Mouse (Mus musculus): Measurements from ENCODE around the gene Stx1a. TPM values are rescaled to one million over a fixed set of nuclear protein-coding genes. Genes with fewer than 3 reads are reported as not detected.
"Not testable (repeated sequence)": the region's sequence is repeated elsewhere in the genome, so short reads cannot be mapped to it uniquely, and the experiment has no call there.

Gene Stx1a
- polyA plus RNA-seq, 1 experiment from 2014 or later = 12.5 TPM

DNA sequence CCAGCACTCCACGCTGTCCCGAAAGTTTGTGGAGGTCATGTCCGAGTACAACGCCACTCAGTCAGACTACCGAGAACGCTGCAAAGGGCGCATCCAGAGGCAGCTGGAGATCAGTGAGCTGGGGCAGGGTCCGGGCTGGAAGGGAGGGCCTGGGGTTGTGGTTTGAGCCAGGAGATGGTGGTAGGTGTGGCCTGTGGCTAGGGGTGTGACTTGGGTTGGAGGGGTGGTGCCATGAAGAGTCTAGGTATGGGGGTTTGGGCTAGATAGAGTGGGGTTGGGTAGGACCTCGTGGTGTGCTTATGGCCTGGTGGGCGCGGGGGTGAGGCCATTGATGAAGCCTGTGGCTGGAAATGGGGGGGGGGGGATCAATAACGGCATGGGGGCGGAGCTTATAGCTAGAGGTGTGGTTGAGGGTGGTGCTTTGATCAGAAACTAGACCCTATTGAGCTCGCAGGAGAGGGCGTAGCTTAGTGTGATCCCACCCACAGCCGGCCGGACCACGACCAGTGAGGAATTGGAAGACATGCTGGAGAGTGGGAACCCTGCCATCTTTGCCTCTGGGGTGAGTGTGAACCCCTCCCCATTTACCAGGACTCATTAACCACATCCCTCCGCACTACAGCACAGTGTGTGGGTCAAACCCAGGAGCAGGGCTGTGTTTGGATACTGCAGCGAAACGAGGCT lies 19.0 kb downstream of the Stx1a start:
- H3K27me3 ChIP-seq (ENCODE audit: control insufficient read depth, insufficient read depth, low read length) = no peaks in the 10 kb centered on the region
- H3K36me3 ChIP-seq (ENCODE audit: control insufficient read depth, insufficient read depth, low read length) = peaks cover 8% of the 10 kb centered on the region; the same call in 1 of the 2 replicates
- WGBS = 44% methylated on average over 21 of the region's 21 CpGs
- H3K27ac ChIP-seq (ENCODE audit: low read length) = no peak overlapping the region
- ATAC-seq (ENCODE audit: insufficient read depth, low FRiP score) = peak; percentile 21; the same call in 1 of the 2 replicates
- H3K4me1 ChIP-seq (ENCODE audit: control insufficient read depth, insufficient read depth, low read length) = no peaks in the 10 kb centered on the region
- H3K9ac ChIP-seq (ENCODE audit: low read length) = no peak overlapping the region
- no peaks in the 10 kb centered on the region for H3K9me3 ChIP-seq (replicated peaks; ENCODE audit: control insufficient read depth, low read length)
- 0 out of 2 replicates have a peak overlapping the region, but pooled peaks have one; percentile 6 for H3K4me2 ChIP-seq (ENCODE audit: low read depth, low read length)
- no peak overlapping the region for H3K4me3 ChIP-seq (replicated peaks; ENCODE audit: low read length)

DNA sequence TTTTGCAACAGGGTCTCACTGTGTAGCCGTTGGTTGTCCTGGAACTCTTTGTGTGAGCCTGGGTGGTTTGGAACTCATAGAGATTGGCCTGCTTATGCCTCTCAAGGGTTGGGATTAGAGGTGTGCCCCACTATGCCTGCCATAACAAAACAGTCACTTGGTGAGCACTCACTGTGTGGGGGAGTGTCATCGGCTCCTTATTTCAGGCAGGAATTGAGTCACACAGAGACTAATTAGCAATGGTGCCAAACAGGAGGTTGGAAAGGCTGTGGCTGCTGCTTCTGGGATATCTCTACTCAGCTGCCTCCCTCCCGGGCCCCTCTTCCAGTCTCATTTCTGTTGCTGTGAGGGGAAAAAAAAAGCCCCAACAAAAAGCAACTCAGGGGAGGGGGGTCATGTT lies 21.3 kb downstream of the Stx1a start:
- H3K4me2 ChIP-seq (ENCODE audit: low read depth, low read length) = no peak overlapping the region
- no peak overlapping the region for H3K4me3 ChIP-seq (replicated peaks; ENCODE audit: low read length)
- ATAC-seq (ENCODE audit: insufficient read depth, low FRiP score) = no peak
- H3K27me3 ChIP-seq (ENCODE audit: control insufficient read depth, insufficient read depth, low read length) = no peaks in the 10 kb centered on the region
- no peaks in the 10 kb centered on the region for H3K9me3 ChIP-seq (replicated peaks; ENCODE audit: control insufficient read depth, low read length)
- no peaks in the 10 kb centered on the region for H3K4me1 ChIP-seq (ENCODE audit: control insufficient read depth, insufficient read depth, low read length)
- H3K27ac ChIP-seq (ENCODE audit: low read length) = no peak overlapping the region
- no peak overlapping the region for H3K9ac ChIP-seq (ENCODE audit: low read length)
- WGBS = 92% methylated on average over 3 of the region's 3 CpGs
- peaks cover 6% of the 10 kb centered on the region; the same call in 1 of the 2 replicates for H3K36me3 ChIP-seq (ENCODE audit: control insufficient read depth, insufficient read depth, low read length)

DNA sequence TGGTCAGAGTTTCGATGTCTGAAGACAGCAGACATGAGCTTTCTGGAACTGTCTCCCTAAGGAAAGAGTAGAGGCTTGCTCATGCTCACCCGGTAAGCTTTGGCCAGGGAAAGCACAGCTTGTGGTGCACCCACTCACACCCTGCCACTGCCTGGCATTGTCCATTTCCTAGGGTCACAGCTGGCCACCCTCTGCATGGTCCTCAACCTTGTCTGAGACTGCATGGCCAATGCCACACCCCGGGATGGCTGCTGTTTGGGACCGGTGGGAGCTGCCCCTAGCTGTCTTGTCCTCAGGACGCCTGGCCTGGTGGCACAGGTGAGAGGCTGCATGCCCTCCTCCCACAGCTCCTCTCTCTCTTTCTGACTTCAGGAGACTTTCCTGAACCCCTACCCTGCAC lies 25.3 kb downstream of the Stx1a start:
- no peak for ATAC-seq (ENCODE audit: insufficient read depth, low FRiP score)
- no peak overlapping the region for H3K9ac ChIP-seq (ENCODE audit: low read length)

DNA sequence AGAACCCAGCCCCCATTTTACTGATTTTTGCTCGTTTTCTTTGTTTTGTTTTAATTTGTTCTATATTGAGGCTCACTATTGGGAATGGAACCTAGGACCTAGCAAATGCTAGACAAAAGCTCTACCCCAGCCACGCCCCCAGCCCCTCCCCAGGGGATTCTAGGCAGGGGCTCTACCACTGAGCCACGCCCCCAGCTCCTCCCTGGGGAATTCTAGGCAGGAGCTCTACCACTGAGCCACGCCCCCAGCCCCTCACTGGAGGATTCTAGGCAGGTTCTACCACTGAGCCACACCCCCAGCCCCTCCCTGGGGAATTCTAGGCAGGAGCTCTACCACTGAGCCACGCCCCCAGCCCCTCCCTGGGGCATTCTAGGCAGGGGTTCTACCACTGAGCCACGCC lies 26.0 kb downstream of the Stx1a start:
- H3K4me1 ChIP-seq (ENCODE audit: control insufficient read depth, insufficient read depth, low read length); H3K27ac ChIP-seq (ENCODE audit: low read length); H3K27me3 ChIP-seq (ENCODE audit: control insufficient read depth, insufficient read depth, low read length); H3K9ac ChIP-seq (ENCODE audit: low read length); H3K4me2 ChIP-seq (ENCODE audit: low read depth, low read length); H3K4me3 ChIP-seq (replicated peaks; ENCODE audit: low read length); H3K36me3 ChIP-seq (ENCODE audit: control insufficient read depth, insufficient read depth, low read length); H3K9me3 ChIP-seq (replicated peaks; ENCODE audit: control insufficient read depth, low read length); ATAC-seq (ENCODE audit: insufficient read depth, low FRiP score): not testable (repeated sequence)
- WGBS = 88% methylated on average over 6 of the region's 6 CpGs

More for the DNA sequence above, 25.3 kb downstream of the Stx1a start:
- Histone ChIP-seq H3K4me1 (ENCODE audit: control insufficient read depth, insufficient read depth, low read length) (no peaks in the 10 kb centered on the region), H3K27ac (ENCODE audit: low read length) (no peak overlapping the region), H3K27me3 (ENCODE audit: control insufficient read depth, insufficient read depth, low read length) (no peaks in the 10 kb centered on the region), H3K36me3 (ENCODE audit: control insufficient read depth, insufficient read depth, low read length) (peaks cover 6% of the 10 kb centered on the region; the same call in 1 of the 2 replicates), H3K4me2 (ENCODE audit: low read depth, low read length) (no peak overlapping the region), H3K9me3 (replicated peaks; ENCODE audit: control insufficient read depth, low read length) (no peaks in the 10 kb centered on the region), H3K4me3 (replicated peaks; ENCODE audit: low read length) (no peak overlapping the region)
- WGBS = 95% methylated on average over 5 of the region's 5 CpGs

DNA sequence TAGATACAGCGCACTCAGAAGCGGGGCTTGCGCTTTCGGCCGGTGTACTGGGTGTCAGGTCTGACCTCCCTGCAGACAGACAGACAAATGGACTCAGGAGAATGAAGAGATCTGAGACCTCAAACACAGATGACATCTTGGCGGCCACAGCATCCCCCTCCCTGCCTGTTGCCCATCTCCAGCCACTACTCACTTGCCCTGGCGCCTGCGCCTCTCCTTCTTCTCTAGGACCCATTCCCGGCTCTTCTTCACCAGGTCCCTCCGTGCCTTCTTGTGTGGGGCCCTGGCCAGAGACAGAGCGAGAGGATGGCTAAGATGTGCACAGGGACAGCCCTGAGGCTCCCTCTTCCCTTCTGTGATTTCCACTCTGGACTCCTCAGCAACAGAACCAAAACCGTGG lies 30.1 kb downstream of the Stx1a start:
- Histone ChIP-seq H3K4me2 (ENCODE audit: low read depth, low read length) (no peak overlapping the region), H3K27ac (ENCODE audit: low read length) (no peak overlapping the region), H3K27me3 (ENCODE audit: control insufficient read depth, insufficient read depth, low read length) (no peaks in the 10 kb centered on the region), H3K4me1 (ENCODE audit: control insufficient read depth, insufficient read depth, low read length) (no peaks in the 10 kb centered on the region), H3K9ac (ENCODE audit: low read length) (no peak overlapping the region), H3K4me3 (replicated peaks; ENCODE audit: low read length) (no peak overlapping the region), H3K36me3 (ENCODE audit: control insufficient read depth, insufficient read depth, low read length) (no peaks in the 10 kb centered on the region), H3K9me3 (replicated peaks; ENCODE audit: control insufficient read depth, low read length) (no peaks in the 10 kb centered on the region)
- no peak for ATAC-seq (ENCODE audit: insufficient read depth, low FRiP score)
- WGBS = 86% methylated on average over 12 of the region's 12 CpGs

DNA sequence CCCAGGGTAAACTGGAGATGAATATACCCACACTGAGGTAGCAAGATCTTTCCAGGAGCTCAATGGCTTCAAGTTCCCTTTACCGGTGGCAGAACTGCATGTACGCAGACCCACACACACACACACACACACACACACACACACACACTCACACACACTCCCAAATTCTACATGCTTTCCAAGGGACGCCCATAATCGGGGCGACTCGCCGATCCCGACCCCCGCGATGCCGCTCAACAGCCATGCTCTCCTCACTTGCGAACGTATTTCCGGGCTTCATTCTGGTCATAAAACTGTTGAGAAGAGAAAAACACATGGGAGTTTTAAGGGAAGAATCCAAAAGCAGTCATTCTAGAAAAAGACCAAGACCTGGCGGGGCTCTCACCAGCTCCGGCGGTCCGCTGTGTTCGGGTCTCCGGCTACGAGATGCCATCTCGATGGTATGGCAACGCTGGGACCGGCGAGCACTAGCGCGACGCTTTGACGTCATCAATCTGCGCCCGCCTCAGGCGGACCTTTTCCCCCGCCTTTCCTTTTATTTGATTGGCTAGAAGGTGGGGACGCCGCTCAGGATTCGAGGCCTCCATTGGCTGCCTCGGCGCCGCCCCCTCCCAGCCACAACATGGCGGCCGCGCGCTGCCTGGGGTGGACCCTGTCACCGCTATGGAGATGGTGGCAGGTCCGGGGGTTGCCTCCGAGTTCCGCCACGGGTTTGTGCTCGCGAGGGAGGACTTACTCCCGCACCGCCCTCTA lies 40.5 kb downstream of the Stx1a start, which contains the start of gene Dnajc30:
Gene Dnajc30, plus strand, starts transcription at position 574 of the 753 bp plus-strand sequence.
- Histone ChIP-seq H3K9ac (ENCODE audit: low read length) (peak within 1 kb of the TSS; percentile 90), H3K36me3 (ENCODE audit: control insufficient read depth, insufficient read depth, low read length) (peaks cover 13% of the 10 kb centered on the region), H3K4me1 (ENCODE audit: control insufficient read depth, insufficient read depth, low read length) (peaks cover 14% of the 10 kb centered on the region), H3K27ac (ENCODE audit: low read length) (peak within 1 kb of the TSS; percentile 66), H3K4me2 (ENCODE audit: low read depth, low read length) (peak within 1 kb of the TSS; percentile 85), H3K9me3 (replicated peaks; ENCODE audit: control insufficient read depth, low read length) (no peaks in the 10 kb centered on the region), H3K4me3 (replicated peaks; ENCODE audit: low read length) (peak within 1 kb of the TSS; percentile 97), H3K27me3 (ENCODE audit: control insufficient read depth, insufficient read depth, low read length) (no peaks in the 10 kb centered on the region)
- whole genome bisulfite sequencing = under 1% methylated on average over 52 of the region's 52 CpGs
- peak; percentile 97 for ATAC-seq (ENCODE audit: insufficient read depth, low FRiP score)

DNA sequence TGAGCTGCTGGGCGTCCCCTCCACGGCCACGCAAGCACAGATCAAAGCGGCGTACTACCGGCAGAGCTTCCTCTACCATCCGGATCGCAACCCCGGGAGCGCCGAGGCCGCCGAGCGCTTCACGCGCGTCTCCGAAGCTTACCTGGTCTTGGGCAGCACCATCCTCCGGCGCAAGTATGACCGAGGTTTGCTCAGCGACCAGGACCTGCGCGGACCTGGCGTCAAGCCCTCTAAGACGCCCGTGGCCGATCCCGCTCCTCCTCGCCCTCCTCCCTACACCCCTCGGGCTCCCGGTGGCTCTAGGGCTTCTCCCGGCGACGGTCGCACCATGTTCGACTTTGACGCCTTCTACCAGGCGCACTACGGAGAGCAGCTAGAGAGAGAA lies 41.1 kb downstream of the Stx1a start:
- peaks cover 13% of the 10 kb centered on the region; the same call in 1 of the 2 replicates for H3K36me3 ChIP-seq (ENCODE audit: control insufficient read depth, insufficient read depth, low read length)
- H3K4me2 ChIP-seq (ENCODE audit: low read depth, low read length) = peak overlapping the region; percentile 85
- under 1% methylated on average over 40 of the region's 40 CpGs for WGBS
- H3K27me3 ChIP-seq (ENCODE audit: control insufficient read depth, insufficient read depth, low read length) = no peaks in the 10 kb centered on the region
- H3K4me1 ChIP-seq (ENCODE audit: control insufficient read depth, insufficient read depth, low read length) = peaks cover 14% of the 10 kb centered on the region
- peak overlapping the region; percentile 66 for H3K27ac ChIP-seq (ENCODE audit: low read length)
- peak overlapping the region; percentile 90 for H3K9ac ChIP-seq (ENCODE audit: low read length)
- ATAC-seq (ENCODE audit: insufficient read depth, low FRiP score) = peak; percentile 48
- no peaks in the 10 kb centered on the region for H3K9me3 ChIP-seq (replicated peaks; ENCODE audit: control insufficient read depth, low read length)
- H3K4me3 ChIP-seq (replicated peaks; ENCODE audit: low read length) = peak overlapping the region; percentile 97

DNA sequence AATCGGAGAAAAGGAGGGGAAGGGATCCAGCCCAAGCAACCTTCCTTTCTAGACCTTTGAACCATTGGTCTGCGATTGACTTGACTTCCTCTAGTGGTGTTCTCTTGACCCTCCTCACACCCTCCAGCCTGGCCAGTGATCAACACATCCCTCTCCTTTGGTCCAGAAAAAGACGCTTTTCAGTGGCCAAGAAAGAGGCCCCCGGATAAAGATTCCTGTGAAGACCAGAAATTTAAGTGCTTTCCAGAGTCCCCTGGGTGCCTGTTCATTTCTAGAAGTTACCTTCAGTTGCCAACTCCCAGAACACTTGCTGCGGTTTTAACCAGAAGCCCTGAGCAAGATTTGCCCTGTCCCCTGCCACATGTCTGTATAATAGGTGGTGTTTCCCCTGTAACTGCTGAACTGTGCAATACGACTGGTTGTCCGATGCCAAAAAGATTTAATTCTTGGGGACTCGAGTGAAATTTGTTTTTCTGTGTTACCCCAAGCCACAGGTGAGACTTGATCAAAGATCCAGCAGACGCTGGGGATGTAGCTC lies 41.7 kb downstream of the Stx1a start, which contains the start of gene Bud23:
Gene Bud23, minus strand, starts transcription at position 51 of the 538 bp plus-strand sequence.
- H3K4me1 ChIP-seq (ENCODE audit: control insufficient read depth, insufficient read depth, low read length) = peaks cover 14% of the 10 kb centered on the region
- H3K9ac ChIP-seq (ENCODE audit: low read length) = peak within 1 kb of the TSS; percentile 90
- peaks cover 11% of the 10 kb centered on the region; the same call in 1 of the 2 replicates for H3K36me3 ChIP-seq (ENCODE audit: control insufficient read depth, insufficient read depth, low read length)
- peak within 1 kb of the TSS; percentile 97 for H3K4me3 ChIP-seq (replicated peaks; ENCODE audit: low read length)
- not testable (repeated sequence) for ATAC-seq (ENCODE audit: insufficient read depth, low FRiP score); H3K9me3 ChIP-seq (replicated peaks; ENCODE audit: control insufficient read depth, low read length); H3K27me3 ChIP-seq (ENCODE audit: control insufficient read depth, insufficient read depth, low read length)
- 69% methylated on average over 9 of the region's 9 CpGs for WGBS
- H3K4me2 ChIP-seq (ENCODE audit: low read depth, low read length) = peak within 1 kb of the TSS; percentile 85
- H3K27ac ChIP-seq (ENCODE audit: low read length) = peak within 1 kb of the TSS; percentile 66

DNA sequence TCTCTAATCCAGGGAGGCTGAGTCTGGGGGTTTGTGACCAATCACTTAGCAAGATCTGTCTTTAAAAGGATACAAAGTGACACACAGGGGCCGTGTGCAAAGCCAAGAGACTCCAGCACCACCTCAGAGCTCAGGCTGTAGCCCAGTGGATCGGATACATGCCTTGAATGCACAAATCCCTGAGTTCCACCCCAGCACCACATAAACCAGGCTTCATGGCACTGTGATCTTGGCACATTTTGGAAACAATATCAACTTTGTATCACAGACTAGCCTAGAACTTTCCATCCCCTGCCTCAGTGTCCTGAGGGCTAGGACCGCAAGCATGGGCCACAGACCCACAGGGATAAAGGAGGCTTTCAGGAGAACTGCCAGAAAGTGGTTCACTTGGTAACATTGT lies 42.7 kb downstream of the Stx1a start:
- Histone ChIP-seq H3K4me1 (ENCODE audit: control insufficient read depth, insufficient read depth, low read length) (peaks cover 14% of the 10 kb centered on the region), H3K27ac (ENCODE audit: low read length) (no peak overlapping the region), H3K9me3 (replicated peaks; ENCODE audit: control insufficient read depth, low read length) (no peaks in the 10 kb centered on the region), H3K27me3 (ENCODE audit: control insufficient read depth, insufficient read depth, low read length) (no peaks in the 10 kb centered on the region), H3K9ac (ENCODE audit: low read length) (no peak overlapping the region), H3K36me3 (ENCODE audit: control insufficient read depth, insufficient read depth, low read length) (0 out of 2 replicates have a peak, but pooled peaks cover under 1% of the 10 kb centered on the region), H3K4me2 (ENCODE audit: low read depth, low read length) (no peak overlapping the region), H3K4me3 (replicated peaks; ENCODE audit: low read length) (no peak overlapping the region)
- 92% methylated on average over 3 of the region's 3 CpGs for WGBS
- no peak for ATAC-seq (ENCODE audit: insufficient read depth, low FRiP score)
